Mouse (Mus musculus): ENCODE data around the gene Cdc42bpb. TPM values are rescaled to one million over a fixed set of nuclear protein-coding genes. Genes with fewer than 3 reads are reported as not detected.
A peak's percentile ranks its signal among the peaks of the same experiment; 100 is the strongest.

Cdc42bpb gene
- polyA plus RNA-seq, 1 experiment from 2014 or later, result 27.7 TPM

GRCm38 (mm10) chr12:111376826-111377331 lies 639 bp downstream of the Cdc42bpb start:
- H3K4me1 ChIP-seq (replicated peaks; ENCODE audit: insufficient read depth, low read length), result peaks cover 10% of the 10 kb centered on the region; the same call in 1 of the 2 replicates
- H3K36me3 ChIP-seq (ENCODE audit: insufficient read depth, low read length), result no peaks in the 10 kb centered on the region
- ATAC-seq (replicated peaks; ENCODE audit: low FRiP score, low read depth), result peak; percentile 7
- WGBS, result 3% methylated on average over 42 of the region's 49 CpGs
- H3K4me3 ChIP-seq (replicated peaks; ENCODE audit: low read depth, low read length), result peak overlapping the region; percentile 89
- peak overlapping the region; percentile 90 for H3K9ac ChIP-seq (ENCODE audit: low read depth, low read length)
- H3K27me3 ChIP-seq (ENCODE audit: insufficient read depth, low read length), result no peaks in the 10 kb centered on the region
- peak overlapping the region; percentile 96 for H3K27ac ChIP-seq
- H3K4me2 ChIP-seq (ENCODE audit: low read length), result peak overlapping the region; percentile 88
- TF ChIP-seq CTCF (IDR thresholded peaks at IDR 0.05; ENCODE audit: low read depth), result 0 out of 2 replicates have a peak, but pooled peaks have one; percentile 1
- no peaks in the 10 kb centered on the region for H3K9me3 ChIP-seq (replicated peaks; ENCODE audit: low read length)
- DNase-seq (ENCODE audit: low spot score), result peak; percentile 81

- Histone ChIP-seq H3K27me3 (ENCODE audit: insufficient read depth, low read length) (no peaks in the 10 kb centered on the region), H3K4me1 (replicated peaks; ENCODE audit: insufficient read depth, low read length) (peaks cover 10% of the 10 kb centered on the region; the same call in 1 of the 2 replicates), H3K27ac (peak overlapping the region; percentile 96), H3K36me3 (ENCODE audit: insufficient read depth, low read length) (no peaks in the 10 kb centered on the region), H3K4me3 (replicated peaks; ENCODE audit: low read depth, low read length) (peak overlapping the region; percentile 89), H3K9me3 (replicated peaks; ENCODE audit: low read length) (no peaks in the 10 kb centered on the region), H3K4me2 (ENCODE audit: low read length) (peak overlapping the region; percentile 88), H3K9ac (ENCODE audit: low read depth, low read length) (peak overlapping the region; percentile 90)
- DNase-seq (ENCODE audit: low spot score), result peak; percentile 45
- TF ChIP-seq CTCF (IDR thresholded peaks at IDR 0.05; ENCODE audit: low read depth), result no peak
- WGBS, result 4% methylated on average over 6 of the region's 6 CpGs
- no peak for ATAC-seq (replicated peaks; ENCODE audit: low FRiP score, low read depth)
Measured at GRCm38 (mm10) chr12:111376053-111376452, 1.5 kb downstream of the Cdc42bpb start.

- TF ChIP-seq CTCF (IDR thresholded peaks at IDR 0.05; ENCODE audit: low read depth), result no peak
- H3K36me3 ChIP-seq (ENCODE audit: insufficient read depth, low read length), result no peaks in the 10 kb centered on the region
- H3K27ac ChIP-seq, result peak overlapping the region; percentile 69
- peak overlapping the region; percentile 88 for H3K4me2 ChIP-seq (ENCODE audit: low read length)
- peaks cover 13% of the 10 kb centered on the region; the same call in 1 of the 2 replicates for H3K4me1 ChIP-seq (replicated peaks; ENCODE audit: insufficient read depth, low read length)
- H3K9ac ChIP-seq (ENCODE audit: low read depth, low read length), result peak overlapping the region; percentile 90
- WGBS, result 29% methylated on average over 12 of the region's 12 CpGs
- H3K9me3 ChIP-seq (replicated peaks; ENCODE audit: low read length), result no peaks in the 10 kb centered on the region
- ATAC-seq (replicated peaks; ENCODE audit: low FRiP score, low read depth) (no peak), DNase-seq (ENCODE audit: low spot score) (no peak)
- no peaks in the 10 kb centered on the region for H3K27me3 ChIP-seq (ENCODE audit: insufficient read depth, low read length)
- H3K4me3 ChIP-seq (replicated peaks; ENCODE audit: low read depth, low read length), result peak overlapping the region; percentile 89
Measured at GRCm38 (mm10) chr12:111375559-111375958, 2.0 kb downstream of the Cdc42bpb start.

- no peak for ATAC-seq (replicated peaks; ENCODE audit: low FRiP score, low read depth)
- Histone ChIP-seq H3K4me3 (replicated peaks; ENCODE audit: low read depth, low read length) (peak overlapping the region; percentile 89), H3K27me3 (ENCODE audit: insufficient read depth, low read length) (no peaks in the 10 kb centered on the region), H3K4me2 (ENCODE audit: low read length) (peak overlapping the region; percentile 88), H3K9ac (ENCODE audit: low read depth, low read length) (0 out of 2 replicates have a peak overlapping the region, but pooled peaks have one; percentile 18), H3K27ac (no peak overlapping the region), H3K9me3 (replicated peaks; ENCODE audit: low read length) (no peaks in the 10 kb centered on the region), H3K36me3 (ENCODE audit: insufficient read depth, low read length) (no peaks in the 10 kb centered on the region), H3K4me1 (replicated peaks; ENCODE audit: insufficient read depth, low read length) (peaks cover 18% of the 10 kb centered on the region; the same call in 1 of the 2 replicates)
- TF ChIP-seq CTCF (IDR thresholded peaks at IDR 0.05; ENCODE audit: low read depth), result no peak
- 41% methylated on average over 10 of the region's 10 CpGs for WGBS
- peak; percentile 34 for DNase-seq (ENCODE audit: low spot score)
Measured at GRCm38 (mm10) chr12:111374727-111375126, 2.8 kb downstream of the Cdc42bpb start.

- Histone ChIP-seq H3K4me3 (replicated peaks; ENCODE audit: low read depth, low read length) (no peak overlapping the region), H3K9ac (ENCODE audit: low read depth, low read length) (no peak overlapping the region), H3K27me3 (ENCODE audit: insufficient read depth, low read length) (no peaks in the 10 kb centered on the region), H3K4me1 (replicated peaks; ENCODE audit: insufficient read depth, low read length) (peaks cover 28% of the 10 kb centered on the region; the same call in 1 of the 2 replicates), H3K27ac (no peak overlapping the region), H3K9me3 (replicated peaks; ENCODE audit: low read length) (no peaks in the 10 kb centered on the region), H3K36me3 (ENCODE audit: insufficient read depth, low read length) (no peaks in the 10 kb centered on the region), H3K4me2 (ENCODE audit: low read length) (no peak overlapping the region)
- ATAC-seq (replicated peaks; ENCODE audit: low FRiP score, low read depth) (no peak), DNase-seq (ENCODE audit: low spot score) (no peak)
- WGBS, result 58% methylated on average over 6 of the region's 6 CpGs
- no peak for TF ChIP-seq CTCF (IDR thresholded peaks at IDR 0.05; ENCODE audit: low read depth)
Measured at GRCm38 (mm10) chr12:111373411-111373810, 4.1 kb downstream of the Cdc42bpb start.

GRCm38 (mm10) chr12:111371905-111372304 lies 5.6 kb downstream of the Cdc42bpb start:
- no peaks in the 10 kb centered on the region for H3K9me3 ChIP-seq (replicated peaks; ENCODE audit: low read length)
- no peaks in the 10 kb centered on the region for H3K27me3 ChIP-seq (ENCODE audit: insufficient read depth, low read length)
- H3K9ac ChIP-seq (ENCODE audit: low read depth, low read length), result no peak overlapping the region
- 82% methylated on average over 7 of the region's 7 CpGs for WGBS
- no peak for DNase-seq (ENCODE audit: low spot score)
- no peaks in the 10 kb centered on the region for H3K36me3 ChIP-seq (ENCODE audit: insufficient read depth, low read length)
- H3K4me3 ChIP-seq (replicated peaks; ENCODE audit: low read depth, low read length), result no peak overlapping the region
- ATAC-seq (replicated peaks; ENCODE audit: low FRiP score, low read depth), result no peak
- no peak overlapping the region for H3K4me2 ChIP-seq (ENCODE audit: low read length)
- H3K4me1 ChIP-seq (replicated peaks; ENCODE audit: insufficient read depth, low read length), result peaks cover 30% of the 10 kb centered on the region
- TF ChIP-seq CTCF (IDR thresholded peaks at IDR 0.05; ENCODE audit: low read depth), result no peak
- H3K27ac ChIP-seq, result no peak overlapping the region
